In genomic region chr15:7692096-7692495, GRCm38 (mm10) we compare ENCODE assay signal across 24 mouse cellular contexts.
"Had no signal": no experiment of that assay in that cellular context is flagged by ENCODE, and none has a peak within 500 bp of the region (broad histone marks: within the 10 kb centered on the region; RNA-seq: fewer than 3 reads in every experiment).

No protein-coding gene starts in this region.

- H3K27ac ChIP-seq: hindbrain, embryonic 10.5 days; hindbrain, embryonic 12.5 days; hindbrain, embryonic 14.5 days; intestine, embryonic 15.5 days; layer of hippocampus, adult 2 months; left cerebral cortex, adult 2 months; limb, embryonic 10.5 days; limb, embryonic 12.5 days; liver, embryonic 13.5 days; liver, embryonic 15.5 days had no signal

- H3K4me1 ChIP-seq: hindbrain, embryonic 10.5 days; hindbrain, embryonic 12.5 days; intestine, embryonic 15.5 days; limb, embryonic 10.5 days; limb, embryonic 12.5 days; liver, embryonic 13.5 days; liver, embryonic 15.5 days had no signal

- H3K4me2 ChIP-seq: hindbrain, embryonic 12.5 days; hindbrain, embryonic 14.5 days; intestine, embryonic 15.5 days; limb, embryonic 12.5 days; liver, embryonic 11.5 days; liver, embryonic 13.5 days; liver, embryonic 15.5 days had no signal

- H3K27me3 ChIP-seq: hindbrain, embryonic 12.5 days; intestine, embryonic 15.5 days; limb, embryonic 12.5 days; liver, embryonic 13.5 days; liver, embryonic 15.5 days had no signal

- H3K4me3 ChIP-seq: hindbrain, embryonic 10.5 days; hindbrain, embryonic 12.5 days; intestine, embryonic 15.5 days; layer of hippocampus, adult 2 months; left cerebral cortex, adult 2 months; limb, embryonic 10.5 days; limb, embryonic 12.5 days; liver, embryonic 13.5 days; liver, embryonic 15.5 days had no signal

- H3K36me3 ChIP-seq: hindbrain, embryonic 10.5 days; hindbrain, embryonic 12.5 days; intestine, embryonic 15.5 days; limb, embryonic 10.5 days; limb, embryonic 12.5 days; liver, embryonic 13.5 days; liver, embryonic 15.5 days had no signal

- H3K9me3 ChIP-seq: hindbrain, embryonic 10.5 days; hindbrain, embryonic 12.5 days; intestine, embryonic 15.5 days; limb, embryonic 10.5 days; limb, embryonic 12.5 days; liver, embryonic 13.5 days; liver, embryonic 15.5 days had no signal

- ATAC-seq: hindbrain, embryonic 16.5 days; inflammation-experienced regulatory T-cells, adult 6 months; intestine, embryonic 15.5 days; intestine, postnatal 0 days; liver, postnatal 0 days had no signal

- DNase-seq: gastrocnemius, postnatal 14 days; gastrocnemius, postnatal 36 days; kidney, adult 18-20 months; kidney, adult 8-10 months; kidney, postnatal 10 days; kidney, postnatal 25 days; kidney, postnatal 4 days; liver; liver, embryonic 13.5 days; liver, postnatal 0 days; lung, adult 2 months had no signal

- H3K9ac ChIP-seq: hindbrain, embryonic 12.5 days; hindbrain, embryonic 14.5 days; intestine, embryonic 15.5 days; limb, embryonic 12.5 days; liver, embryonic 13.5 days; liver, embryonic 15.5 days; liver, postnatal 0 days had no signal
